Mouse (Mus musculus) stomach, postnatal 0 days (tissue): ENCODE measurements around the gene Wsb1. TPM values are rescaled to one million over a fixed set of nuclear protein-coding genes. Genes with fewer than 3 reads are reported as not detected.

Experiments
- ATAC-seq: fragments of 200-750 bp; cut with Nextera tagmentation; 2 replicates; pipeline ENCODE4 v1.8.0; 2017; ENCODE audit not compliant: low FRiP score, low TSS enrichment
- DNase-seq: peaks from one replicate; pipeline ENCODE4 v3.0.0-alpha.2; 2016; ENCODE audit warnings: low spot score
- H3K27ac ChIP-seq: fragments of 300-500 bp; sonication (generic); replicated peaks from 2 replicates; pipeline ENCODE4 v1.5.1; 2014; ENCODE audit warnings: mild to moderate bottlenecking, control low read depth
- H3K27me3 ChIP-seq: fragments of 300-500 bp; sonication (generic); 2 replicates; pipeline ENCODE4 v1.6.1; 2014; ENCODE audit warnings: low read length; ENCODE audit not compliant: control insufficient read depth, insufficient read depth
- H3K36me3 ChIP-seq: fragments of 300-500 bp; sonication (generic); 2 replicates; pipeline ENCODE4 v1.6.1; 2014; ENCODE audit warnings: low read length, mixed read lengths; ENCODE audit not compliant: control insufficient read depth, insufficient read depth
- H3K4me1 ChIP-seq: fragments of 300-500 bp; sonication (generic); replicated peaks from 2 replicates; pipeline ENCODE4 v1.6.1; 2014; ENCODE audit warnings: antibody characterized with exemption; ENCODE audit not compliant: control insufficient read depth, insufficient read depth
- H3K4me2 ChIP-seq: fragments of 300-500 bp; sonication (generic); replicated peaks from 2 replicates; pipeline ENCODE4 v1.6.1; 2014; ENCODE audit warnings: low read depth, mild to moderate bottlenecking, control low read depth, moderate library complexity
- H3K4me3 ChIP-seq: fragments of 300-500 bp; sonication (generic); 2 replicates; pipeline ENCODE4 v1.5.1; 2014; ENCODE audit warnings: low read depth, low read length, control low read depth
- H3K9ac ChIP-seq: fragments of 300-500 bp; sonication (generic); 2 replicates; pipeline ENCODE4 v1.6.1; 2014; ENCODE audit warnings: mild to moderate bottlenecking, low read length, control low read depth, mixed read lengths
- H3K9me3 ChIP-seq: fragments of 300-500 bp; sonication (generic); 2 replicates; pipeline ENCODE4 v1.6.1; 2016; ENCODE audit warnings: low read length; ENCODE audit not compliant: control insufficient read depth
- CTCF ChIP-seq: IDR thresholded peaks from 2 replicates; pipeline ENCODE4 v1.5.1; 2016; ENCODE audit warnings: antibody characterized with exemption, low read depth, mild to moderate bottlenecking, moderate library complexity
- EP300 ChIP-seq: optimal IDR thresholded peaks from 2 replicates; pipeline ENCODE3; 2016; ENCODE audit warnings: antibody characterized with exemption
- WGBS: fragments of 180-500 bp; shearing (Covaris S2); extraction: QIAGEN DNeasy Blood & Tissue Kit; methylation state at CpG from one replicate; pipeline ENCODE4 v1.1.7; 2014; 5-methylcytosine and 5-hydroxymethylcytosine counted together
- polyA plus RNA-seq: library from polyadenylated mRNA; unstranded; fragments of >200 nt; fragmentation: Nextera tagmentation; extraction: Ambion mirVana; gene quantifications from 2 replicates; pipeline ENCODE4 v1.2.1, GENCODE M21; 2015

The Wsb1 gene
- polyA plus RNA-seq, 1 experiment from 2014 or later: 53.6 TPM

DNA sequence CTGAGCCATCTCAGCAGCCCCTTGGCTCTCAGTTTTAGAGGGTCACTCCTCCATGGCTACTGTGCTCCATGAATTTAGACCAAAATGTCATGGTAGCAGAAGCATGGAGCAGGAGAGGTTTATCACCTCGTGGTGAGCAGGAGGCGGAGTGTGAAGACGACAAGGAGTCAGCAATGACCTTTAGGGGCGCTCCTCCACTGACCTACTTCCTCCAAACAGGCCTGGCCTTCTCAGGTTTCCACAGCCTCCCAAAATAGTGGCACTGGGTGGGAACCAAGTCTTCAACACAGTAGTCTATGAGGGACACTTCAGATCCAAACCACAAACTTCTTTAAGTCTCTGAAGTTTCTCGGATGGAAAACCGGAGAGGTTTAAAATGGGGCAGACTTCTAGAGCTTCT, 4.3 kb upstream of the Wsb1 start:
- H3K4me1 ChIP-seq: no peaks in the 10 kb centered on the region
- no peaks in the 10 kb centered on the region for H3K9me3 ChIP-seq
- H3K27ac ChIP-seq: no peak overlapping the region
- no peaks in the 10 kb centered on the region for H3K27me3 ChIP-seq
- H3K4me2 ChIP-seq: no peak overlapping the region
- no peak overlapping the region for H3K4me3 ChIP-seq
- no peaks in the 10 kb centered on the region for H3K36me3 ChIP-seq
- H3K9ac ChIP-seq: no peak overlapping the region
- TF ChIP-seq CTCF (no peak), EP300 (no peak)
- 76% methylated on average over 6 of the region's 6 CpGs for WGBS
- no peak for ATAC-seq
- no peak for DNase-seq

DNA sequence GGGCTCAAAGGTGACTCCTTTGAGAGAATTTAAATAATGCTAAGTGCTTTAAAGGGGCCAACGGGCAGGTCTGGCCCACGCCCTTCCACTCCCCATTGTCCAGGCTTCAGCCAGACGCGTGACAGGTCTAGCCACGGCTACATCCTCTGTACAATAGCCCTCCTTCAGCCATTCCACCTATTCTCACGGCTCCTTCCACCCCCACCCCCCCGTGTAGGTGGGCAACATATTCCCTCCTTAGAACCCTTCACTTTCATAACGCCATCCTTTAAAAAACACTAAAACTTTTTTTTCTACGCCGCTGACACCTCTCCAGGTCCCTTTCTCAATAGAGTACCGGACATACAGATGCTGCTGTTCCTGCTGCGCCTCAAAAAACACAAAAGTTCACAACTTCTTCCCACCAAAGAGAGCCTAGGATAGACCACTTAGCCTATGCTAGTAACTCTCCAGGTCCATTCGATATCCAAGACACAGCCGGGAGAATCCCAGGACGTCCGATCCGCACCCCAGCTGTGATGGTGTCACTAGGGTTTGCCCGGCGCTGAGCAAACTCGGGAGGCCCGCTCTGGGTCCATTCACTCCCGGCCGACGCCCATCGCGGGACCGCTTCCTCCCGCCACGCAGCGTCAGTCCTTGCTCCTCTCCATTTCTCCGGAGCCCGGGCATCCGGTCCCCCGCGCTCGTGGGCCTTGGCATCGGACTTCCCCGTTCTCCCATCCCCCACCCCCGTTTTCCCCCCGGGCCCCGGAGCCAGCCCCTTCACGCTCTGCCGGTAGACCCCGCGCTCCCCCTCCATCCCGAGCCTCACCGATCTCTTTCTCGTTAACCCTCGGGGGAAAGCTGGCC, 705 bp downstream of the Wsb1 start:
- H3K27me3 ChIP-seq: no peaks in the 10 kb centered on the region
- no peaks in the 10 kb centered on the region for H3K9me3 ChIP-seq
- no peaks in the 10 kb centered on the region for H3K36me3 ChIP-seq
- no peak for TF ChIP-seq CTCF
- TF ChIP-seq EP300: no peak
- peak overlapping the region; percentile 94 for H3K9ac ChIP-seq
- peak; percentile 76 for DNase-seq
- peak overlapping the region; percentile 95 for H3K4me3 ChIP-seq
- H3K4me2 ChIP-seq: peak overlapping the region; percentile 88
- ATAC-seq: peak; percentile 65
- H3K27ac ChIP-seq: peak overlapping the region; percentile 97
- H3K4me1 ChIP-seq: no peaks in the 10 kb centered on the region
- WGBS: 1% methylated on average over 48 of the region's 49 CpGs

DNA sequence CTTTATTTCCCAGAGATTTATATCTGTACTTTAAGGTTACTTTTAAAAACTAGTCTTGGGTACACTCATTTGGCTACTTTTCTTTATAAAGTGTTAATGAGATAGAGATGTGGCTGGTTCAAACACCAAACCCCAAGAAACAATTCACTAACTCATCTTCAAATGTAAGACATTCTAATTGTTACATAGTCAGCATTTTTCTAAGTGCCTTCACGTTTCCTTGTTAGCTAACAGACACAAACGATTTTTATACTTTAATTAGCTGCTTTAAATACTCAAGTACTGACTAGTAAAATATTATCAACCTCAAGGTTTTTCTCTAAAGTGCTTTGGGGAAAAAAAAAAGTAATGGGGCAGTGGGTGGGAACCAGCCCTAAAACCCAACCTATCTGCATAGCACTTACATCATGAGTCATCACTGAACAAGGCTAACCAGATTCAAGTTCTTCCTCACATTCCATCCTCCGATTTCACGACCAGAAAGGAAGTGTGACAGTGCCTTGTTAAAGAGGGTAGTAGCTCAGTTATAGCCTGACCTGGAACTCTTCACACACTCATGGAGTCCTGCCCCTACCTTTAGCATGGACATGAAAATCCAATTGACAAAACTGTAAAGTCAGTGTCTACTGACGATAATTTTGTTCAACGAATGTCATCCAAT, 1.5 kb downstream of the Wsb1 start:
- peak overlapping the region; percentile 88 for H3K4me2 ChIP-seq
- no peaks in the 10 kb centered on the region for H3K27me3 ChIP-seq
- no peaks in the 10 kb centered on the region for H3K9me3 ChIP-seq
- no peaks in the 10 kb centered on the region; the same call in 1 of the 2 replicates for H3K36me3 ChIP-seq
- TF ChIP-seq CTCF (no peak), EP300 (no peak)
- ATAC-seq: no peak
- no peak for DNase-seq
- no peaks in the 10 kb centered on the region for H3K4me1 ChIP-seq
- H3K27ac ChIP-seq: peak overlapping the region; percentile 97
- 6% methylated on average over 6 of the region's 6 CpGs for WGBS
- H3K9ac ChIP-seq: peak overlapping the region; percentile 94
- peak overlapping the region; percentile 95 for H3K4me3 ChIP-seq

DNA sequence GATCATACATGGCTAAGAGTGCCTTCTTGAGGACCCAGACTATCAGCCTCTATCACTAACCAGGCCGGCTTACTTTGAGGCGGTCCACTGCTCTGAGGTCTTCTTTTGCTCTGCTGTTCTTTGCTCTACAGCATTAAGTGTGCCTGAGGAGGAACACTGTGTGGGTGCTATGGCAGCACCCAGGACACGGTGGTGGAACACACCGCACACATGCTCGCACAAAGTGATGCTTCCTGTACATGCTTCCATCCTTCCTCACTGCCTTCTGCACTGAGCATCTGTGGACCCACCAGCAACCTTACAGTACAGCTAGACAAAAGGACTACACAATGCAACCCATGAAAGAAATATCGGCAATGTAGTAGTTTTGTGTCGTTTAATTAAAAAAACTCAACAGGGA, 15.4 kb downstream of the Wsb1 start:
- Histone ChIP-seq H3K9me3 (no peaks in the 10 kb centered on the region), H3K4me3 (no peak overlapping the region), H3K27ac (no peak overlapping the region), H3K36me3 (peaks cover 29% of the 10 kb centered on the region), H3K27me3 (no peaks in the 10 kb centered on the region), H3K4me2 (no peak overlapping the region), H3K4me1 (no peaks in the 10 kb centered on the region), H3K9ac (no peak overlapping the region)
- DNase-seq (no peak), ATAC-seq (no peak)
- 95% methylated on average over 7 of the region's 7 CpGs for WGBS
- TF ChIP-seq EP300 (no peak), CTCF (no peak)

DNA sequence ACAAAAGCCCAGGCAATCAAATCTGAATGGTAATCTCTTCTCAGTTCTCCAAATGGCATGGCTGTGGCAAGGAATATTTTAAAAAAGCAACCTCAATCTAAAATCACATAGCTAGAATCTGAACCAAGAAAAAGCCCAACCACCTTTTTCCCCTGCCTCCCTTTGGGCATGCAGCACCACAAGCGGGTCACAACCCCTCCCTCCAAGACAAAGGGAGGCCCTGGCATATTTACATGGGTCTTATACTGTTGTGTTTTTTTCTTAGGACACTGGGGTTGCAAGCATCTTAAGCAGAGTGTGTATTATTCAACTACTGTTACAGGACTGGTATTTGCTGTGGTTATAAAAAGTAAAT, 16.1 kb downstream of the Wsb1 start:
- no peak overlapping the region for H3K9ac ChIP-seq
- peak; percentile 65; the same call in 1 of the 2 replicates for ATAC-seq
- peak overlapping the region; percentile 67 for H3K27ac ChIP-seq
- WGBS: 0% methylated on average over 1 of the region's 1 CpGs
- H3K4me1 ChIP-seq: no peaks in the 10 kb centered on the region
- H3K9me3 ChIP-seq: no peaks in the 10 kb centered on the region
- H3K4me3 ChIP-seq: no peak overlapping the region
- no peak overlapping the region for H3K4me2 ChIP-seq
- DNase-seq: no peak
- TF ChIP-seq EP300 (no peak), CTCF (no peak)
- H3K36me3 ChIP-seq: peaks cover 28% of the 10 kb centered on the region
- H3K27me3 ChIP-seq: no peaks in the 10 kb centered on the region
